Mouse (Mus musculus) layer of hippocampus, postnatal 10 days (tissue): ENCODE data around the gene Hnrnpll. TPM values are rescaled to one million over a fixed set of nuclear protein-coding genes. Genes with fewer than 3 reads are reported as not detected.
A peak's percentile ranks its signal among the peaks of the same experiment; 100 is the strongest.

Source experiments
- DNase-seq, 2 experiments: peaks; one replicate each; pipeline ENCODE4 v3.0.0; 2021; ENCODE audit warnings: low spot score in 2 of 2
- long read RNA-seq: library from polyadenylated mRNA; stranded (forward); transcript quantifications from one replicate; pipeline ENCODE4 v2.0.0, GENCODE M21; 2023
- total RNA-seq, 2 experiments: library from RNA; stranded (reverse); gene quantifications; 2 replicates each; pipeline ENCODE4 v1.2.3; 2021

Hnrnpll gene
- total RNA-seq, result 10 to 100 TPM; 68.6 to 74.6 TPM
- long read RNA-seq, full-length matches to known transcripts, result 48 of 59 reads
- long read RNA-seq, partial matches to known transcripts, result 6 of 59 reads
- long read RNA-seq, other reads (novel, unspliced or antisense), result 5 of 59 reads

GRCm38 (mm10) chr17:80061783-80062619, at the start of gene Hnrnpll:
TSS of gene Hnrnpll (minus strand) at chr17:80062334.
- DNase-seq, result peak; percentile 99 to 100

- no peak for DNase-seq
Observed at GRCm38 (mm10) chr17:80105348-80105978, 43.3 kb upstream of the Hnrnpll start.

GRCm38 (mm10) chr17:80099823-80100222, 37.7 kb upstream of the Hnrnpll start:
- no peak for DNase-seq

- no peak for DNase-seq
Observed at GRCm38 (mm10) chr17:80097221-80097620, 35.1 kb upstream of the Hnrnpll start.

GRCm38 (mm10) chr17:80096720-80097114, 34.6 kb upstream of the Hnrnpll start:
- no peak for DNase-seq

GRCm38 (mm10) chr17:80096043-80096719, 34.0 kb upstream of the Hnrnpll start:
- peak; percentile 49 to 60 for DNase-seq

- no peak for DNase-seq
Observed at GRCm38 (mm10) chr17:80095254-80095899, 33.2 kb upstream of the Hnrnpll start.

- no peak for DNase-seq
Observed at GRCm38 (mm10) chr17:80091879-80092549, 29.9 kb upstream of the Hnrnpll start.

- DNase-seq, result no peak
Observed at GRCm38 (mm10) chr17:80090551-80090950, 28.4 kb upstream of the Hnrnpll start.

GRCm38 (mm10) chr17:80088168-80088567, 26.0 kb upstream of the Hnrnpll start:
- no peak for DNase-seq

GRCm38 (mm10) chr17:80086591-80086990, 24.5 kb upstream of the Hnrnpll start:
- DNase-seq, result no peak

- DNase-seq, result peak in 1 of 2 experiments; percentile 20
Observed at GRCm38 (mm10) chr17:80084424-80084823, 22.3 kb upstream of the Hnrnpll start.

- no peak for DNase-seq
Observed at GRCm38 (mm10) chr17:80083223-80083622, 21.1 kb upstream of the Hnrnpll start.

- no peak for DNase-seq
Observed at GRCm38 (mm10) chr17:80078726-80079125, 16.6 kb upstream of the Hnrnpll start.

GRCm38 (mm10) chr17:80067257-80067656, 5.1 kb upstream of the Hnrnpll start:
- DNase-seq, result no peak

- no peak for DNase-seq
Observed at GRCm38 (mm10) chr17:80063840-80064495, 1.8 kb upstream of the Hnrnpll start.

GRCm38 (mm10) chr17:80063386-80063785, 1.3 kb upstream of the Hnrnpll start:
- DNase-seq, result no peak

GRCm38 (mm10) chr17:80062620-80063010, 481 bp upstream of the Hnrnpll start:
- no peak for DNase-seq

GRCm38 (mm10) chr17:80060828-80061782, 1.0 kb downstream of the Hnrnpll start:
- peak; percentile 52 to 60 for DNase-seq
